Mouse (Mus musculus): ENCODE results near the gene Hspa4l.

DNA sequence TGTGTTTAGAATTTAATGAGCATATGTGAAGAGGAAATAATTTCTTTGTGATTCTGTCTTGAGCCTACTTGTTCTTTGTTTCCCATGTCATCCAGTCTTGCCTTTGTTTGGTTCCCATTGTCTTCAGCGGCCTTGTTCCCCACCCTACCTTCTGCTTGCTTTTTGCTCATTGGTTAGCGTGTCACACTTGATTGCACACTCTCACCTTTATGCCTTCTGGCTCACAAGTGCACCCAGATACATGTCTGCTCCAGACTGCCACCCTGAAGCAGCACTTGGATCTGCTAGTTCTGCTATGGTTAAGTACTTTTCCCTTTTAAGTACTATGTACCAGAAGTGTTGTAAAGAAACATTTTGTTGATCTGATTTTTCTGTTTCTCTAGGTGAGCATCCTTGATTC, 65.6 kb downstream of the Hspa4l start:
- TF ChIP-seq EP300 (IDR thresholded peaks at IDR 0.05) (no peak), CTCF (IDR thresholded peaks at IDR 0.05) (no peak)

Measured in lung, postnatal 0 days (tissue).